Mouse (Mus musculus) neural tube, embryonic 11.5 days (tissue): ENCODE data around the gene A730071L15Rik. TPM values are rescaled to one million over a fixed set of nuclear protein-coding genes. Genes with fewer than 3 reads are reported as not detected.

Experiments
- ATAC-seq: fragments of 200-750 bp; cut with Nextera tagmentation; 2 replicates; pipeline ENCODE4 v1.8.0; 2017; ENCODE audit warnings: moderate number of reproducible peaks, mild to moderate bottlenecking, moderate TSS enrichment, moderate library complexity; ENCODE audit not compliant: insufficient read depth, low FRiP score, low TSS enrichment
- DNase-seq: peaks from one replicate; pipeline ENCODE4 v3.0.0-alpha.2; 2015; ENCODE audit warnings: low spot score
- H3K27ac ChIP-seq: fragments of 300-500 bp; sonication (generic); 2 replicates; pipeline ENCODE4 v1.5.1; 2014; ENCODE audit warnings: low read depth, mild to moderate bottlenecking, low read length
- H3K27me3 ChIP-seq: fragments of 300-500 bp; sonication (generic); 2 replicates; pipeline ENCODE4 v1.6.1; 2014; ENCODE audit warnings: mild to moderate bottlenecking, low read length, mixed read lengths; ENCODE audit not compliant: control insufficient read depth, insufficient read depth
- H3K36me3 ChIP-seq: fragments of 300-500 bp; sonication (generic); 2 replicates; pipeline ENCODE4 v1.6.1; 2014; ENCODE audit warnings: mild to moderate bottlenecking, low read length, moderate library complexity, mixed read lengths; ENCODE audit not compliant: control insufficient read depth, insufficient read depth
- H3K4me1 ChIP-seq: fragments of 300-500 bp; sonication (generic); 2 replicates; pipeline ENCODE4 v1.6.1; 2014; ENCODE audit warnings: low read length, mixed read lengths; ENCODE audit not compliant: control insufficient read depth, insufficient read depth
- H3K4me2 ChIP-seq: fragments of 300-500 bp; sonication (generic); 2 replicates; pipeline ENCODE4 v1.6.1; 2014; ENCODE audit warnings: low read depth, mild to moderate bottlenecking, moderate library complexity
- H3K4me3 ChIP-seq: fragments of 300-500 bp; sonication (generic); 2 replicates; pipeline ENCODE4 v1.5.1; 2014; ENCODE audit warnings: low read depth, low read length
- H3K9ac ChIP-seq: fragments of 300-500 bp; sonication (generic); 2 replicates; pipeline ENCODE4 v1.6.1; 2014; ENCODE audit warnings: mild to moderate bottlenecking, low read length
- H3K9me3 ChIP-seq: fragments of 300-500 bp; sonication (generic); 2 replicates; pipeline ENCODE4 v1.6.1; 2016; ENCODE audit warnings: low read length; ENCODE audit not compliant: control insufficient read depth
- WGBS: fragments of 180-500 bp; shearing (Covaris S2); extraction: QIAGEN DNeasy Blood & Tissue Kit; methylation state at CpG from one replicate; pipeline ENCODE4 v1.1.7; 2014; 5-methylcytosine and 5-hydroxymethylcytosine counted together
- polyA plus RNA-seq: library from polyadenylated mRNA; unstranded; fragments of >200 nt; fragmentation: Nextera tagmentation; extraction: Ambion mirVana; gene quantifications from 2 replicates; pipeline ENCODE4 v1.2.1, GENCODE M21; 2014

Gene A730071L15Rik
- polyA plus RNA-seq, 1 experiment from 2014 or later = 0.70 TPM

- Histone ChIP-seq H3K4me1 (peaks cover 15% of the 10 kb centered on the region), H3K36me3 (no peaks in the 10 kb centered on the region), H3K4me3 (no peak overlapping the region), H3K27ac (no peak overlapping the region), H3K27me3 (no peaks in the 10 kb centered on the region), H3K4me2 (no peak overlapping the region), H3K9me3 (no peaks in the 10 kb centered on the region), H3K9ac (no peak overlapping the region)
- 57% methylated on average over 8 of the region's 8 CpGs for whole genome bisulfite sequencing
- DNase-seq (no peak), ATAC-seq (no peak)
Measured at GRCm38 (mm10) chr11:6177781-6178420, 21.9 kb upstream of the A730071L15Rik start.

- WGBS = 12% methylated on average over 2 of the region's 2 CpGs
- Histone ChIP-seq H3K4me2 (no peak overlapping the region), H3K27me3 (no peaks in the 10 kb centered on the region), H3K9ac (no peak overlapping the region), H3K4me3 (no peak overlapping the region), H3K4me1 (peaks cover 15% of the 10 kb centered on the region), H3K36me3 (no peaks in the 10 kb centered on the region), H3K27ac (peak overlapping the region; percentile 0; the same call in 1 of the 2 replicates), H3K9me3 (no peaks in the 10 kb centered on the region)
- no peak for ATAC-seq
- no peak for DNase-seq
Measured at GRCm38 (mm10) chr11:6178673-6179166, 21.1 kb upstream of the A730071L15Rik start.

GRCm38 (mm10) chr11:6179194-6179593 lies 20.6 kb upstream of the A730071L15Rik start:
- Histone ChIP-seq H3K27ac (no peak overlapping the region), H3K36me3 (no peaks in the 10 kb centered on the region), H3K9me3 (no peaks in the 10 kb centered on the region), H3K4me3 (no peak overlapping the region), H3K9ac (no peak overlapping the region), H3K4me1 (peaks cover 15% of the 10 kb centered on the region), H3K4me2 (no peak overlapping the region), H3K27me3 (no peaks in the 10 kb centered on the region)
- WGBS = 15% methylated on average over 8 of the region's 8 CpGs
- DNase-seq = no peak
- ATAC-seq = no peak

GRCm38 (mm10) chr11:6180811-6181399 lies 18.9 kb upstream of the A730071L15Rik start:
- no peak for DNase-seq
- Histone ChIP-seq H3K9me3 (no peaks in the 10 kb centered on the region), H3K4me1 (peaks cover 20% of the 10 kb centered on the region), H3K27ac (no peak overlapping the region), H3K27me3 (no peaks in the 10 kb centered on the region), H3K9ac (no peak overlapping the region), H3K4me2 (no peak overlapping the region), H3K36me3 (no peaks in the 10 kb centered on the region), H3K4me3 (no peak overlapping the region)
- no peak for ATAC-seq
- WGBS = 40% methylated on average over 6 of the region's 6 CpGs

GRCm38 (mm10) chr11:6183246-6183645 lies 16.6 kb upstream of the A730071L15Rik start:
- Histone ChIP-seq H3K36me3 (no peaks in the 10 kb centered on the region), H3K4me1 (peaks cover 16% of the 10 kb centered on the region)
- no peak for DNase-seq

GRCm38 (mm10) chr11:6184202-6184935 lies 15.5 kb upstream of the A730071L15Rik start:
- WGBS = 63% methylated on average over 11 of the region's 11 CpGs
- no peak overlapping the region for H3K4me3 ChIP-seq
- no peak for ATAC-seq
- H3K4me2 ChIP-seq = no peak overlapping the region
- no peaks in the 10 kb centered on the region for H3K36me3 ChIP-seq
- no peak for DNase-seq
- H3K9me3 ChIP-seq = no peaks in the 10 kb centered on the region
- H3K27ac ChIP-seq = no peak overlapping the region
- no peaks in the 10 kb centered on the region for H3K27me3 ChIP-seq
- no peak overlapping the region for H3K9ac ChIP-seq
- peaks cover 10% of the 10 kb centered on the region for H3K4me1 ChIP-seq

More at GRCm38 (mm10) chr11:6183246-6183645, 16.6 kb upstream of the A730071L15Rik start:
- no peaks in the 10 kb centered on the region for H3K9me3 ChIP-seq
- no peaks in the 10 kb centered on the region for H3K27me3 ChIP-seq
- ATAC-seq = no peak
- H3K27ac ChIP-seq = no peak overlapping the region
- 84% methylated on average over 2 of the region's 2 CpGs for WGBS
- H3K9ac ChIP-seq = no peak overlapping the region
- no peak overlapping the region for H3K4me3 ChIP-seq
- H3K4me2 ChIP-seq = no peak overlapping the region

GRCm38 (mm10) chr11:6187399-6187798 lies 12.4 kb upstream of the A730071L15Rik start:
- no peak for DNase-seq
- Histone ChIP-seq H3K27me3 (no peaks in the 10 kb centered on the region), H3K36me3 (no peaks in the 10 kb centered on the region), H3K27ac (no peak overlapping the region), H3K9ac (no peak overlapping the region), H3K4me2 (no peak overlapping the region), H3K4me1 (peaks cover 5% of the 10 kb centered on the region; the same call in 1 of the 2 replicates), H3K4me3 (no peak overlapping the region), H3K9me3 (no peaks in the 10 kb centered on the region)
- ATAC-seq = no peak
- WGBS = 85% methylated on average over 3 of the region's 3 CpGs

GRCm38 (mm10) chr11:6187878-6188277 lies 12.0 kb upstream of the A730071L15Rik start:
- DNase-seq (peak; percentile 85), ATAC-seq (peak; percentile 16; the same call in 1 of the 2 replicates)
- Histone ChIP-seq H3K9ac (no peak overlapping the region), H3K4me1 (peaks cover 5% of the 10 kb centered on the region; the same call in 1 of the 2 replicates), H3K9me3 (no peaks in the 10 kb centered on the region), H3K27me3 (no peaks in the 10 kb centered on the region), H3K4me3 (no peak overlapping the region), H3K27ac (no peak overlapping the region), H3K36me3 (no peaks in the 10 kb centered on the region), H3K4me2 (no peak overlapping the region)
- WGBS = 23% methylated on average over 2 of the region's 2 CpGs
